Mouse (Mus musculus) MEL (cell line): ENCODE results near the gene Pfdn6.
A peak's percentile ranks its signal among the peaks of the same experiment; 100 is the strongest.

Experiments
- CTCF ChIP-seq, 3 experiments: IDR thresholded peaks in 2 of 3; conservative IDR thresholded peaks in 1 of 3; 2 replicates each; pipeline ENCODE4 v1.5.1; 2011 to 2012; ENCODE audit warnings: low read length in 3 of 3, low read depth in 2 of 3, mild to moderate bottlenecking in 2 of 3, improper control_type of control experiment in 1 of 3, inconsistent platforms in 1 of 3, mixed read lengths in 1 of 3, moderate library complexity in 1 of 3; ENCODE audit not compliant: control insufficient read depth in 1 of 3, insufficient read depth in 1 of 3, poor library complexity in 1 of 3, severe bottlenecking in 1 of 3
- E2F4 ChIP-seq: IDR thresholded peaks from 2 replicates; pipeline ENCODE4 v1.6.1; 2011; ENCODE audit warnings: low read depth, low read length, improper control_type of control experiment, borderline replicate concordance
- GABPA ChIP-seq: IDR thresholded peaks from 2 replicates; pipeline ENCODE4 v1.6.1; 2012; ENCODE audit warnings: low read depth, mild to moderate bottlenecking, inconsistent platforms, low read length, improper control_type of control experiment, moderate library complexity
- GATA1 ChIP-seq: IDR thresholded peaks from 2 replicates; pipeline ENCODE4 v1.6.1; 2011; ENCODE audit warnings: low read depth, low read length, improper control_type of control experiment
- MAZ ChIP-seq: IDR thresholded peaks from 2 replicates; pipeline ENCODE4 v1.6.1; 2012; ENCODE audit warnings: low read depth, mild to moderate bottlenecking, inconsistent platforms, low read length, improper control_type of control experiment
- POLR2A ChIP-seq, 2 experiments: IDR thresholded peaks; 2 replicates each; pipeline ENCODE4 v1.6.1; 2011 to 2012; ENCODE audit warnings: low read length in 2 of 2, mild to moderate bottlenecking in 2 of 2, control low read depth in 1 of 2, improper control_type of control experiment in 1 of 2, low read depth in 1 of 2, moderate library complexity in 1 of 2; ENCODE audit not compliant: control insufficient read depth in 1 of 2, insufficient read depth in 1 of 2, poor library complexity in 1 of 2
- RAD21 ChIP-seq: IDR thresholded peaks from 2 replicates; pipeline ENCODE4 v1.6.1; 2011; ENCODE audit warnings: mild to moderate bottlenecking, low read depth, low read length, improper control_type of control experiment
- SIN3A ChIP-seq: IDR thresholded peaks from 2 replicates; pipeline ENCODE4 v1.6.1; 2012; ENCODE audit warnings: low read length, improper control_type of control experiment, inconsistent platforms
- USF1 ChIP-seq: IDR thresholded peaks from 2 replicates; pipeline ENCODE4 v1.6.1; 2014; ENCODE audit warnings: low read depth, mild to moderate bottlenecking, inconsistent platforms, low read length, improper control_type of control experiment, moderate library complexity

DNA sequence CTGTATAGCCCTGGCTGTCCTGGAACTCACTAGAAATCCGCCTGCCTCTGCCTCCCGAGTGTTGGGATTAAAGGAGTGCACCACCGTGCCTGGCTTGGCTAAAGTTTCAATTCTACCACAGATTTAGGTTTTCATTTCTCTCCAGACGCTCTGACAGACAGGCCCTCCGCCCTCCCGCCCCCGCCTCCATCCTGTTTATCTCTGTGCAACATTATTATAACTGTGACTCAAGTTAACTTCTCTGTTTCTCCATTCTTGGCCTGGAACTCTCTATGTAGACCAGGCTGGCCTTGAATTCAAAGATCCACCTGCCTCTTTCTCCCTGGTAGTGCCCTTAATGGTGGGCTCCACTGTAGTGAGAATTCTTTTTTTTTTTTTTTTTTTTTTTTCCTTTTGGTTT is 37.7 kb downstream of the Pfdn6 start:
- TF ChIP-seq CTCF (IDR thresholded peaks at IDR 0.05 in 2 of 3, conservative IDR thresholded peaks at IDR 0.05 in 1 of 3; ENCODE audit: control insufficient read depth in 1 of 3, insufficient read depth in 1 of 3, low read depth in 2 of 3, low read length in 3 of 3, poor library complexity in 1 of 3, severe bottlenecking in 1 of 3) (no peak), SIN3A (no peak; the same call in 1 of the 2 replicates), POLR2A (IDR thresholded peaks at IDR 0.05; ENCODE audit: control insufficient read depth in 1 of 2, insufficient read depth in 1 of 2, low read depth in 1 of 2, low read length in 2 of 2, poor library complexity in 1 of 2) (no peak), USF1 (no peak), GATA1 (0 out of 2 replicates have a peak, but pooled peaks have one; percentile 9), RAD21 (no peak), GABPA (no peak), E2F4 (no peak), MAZ (0 out of 2 replicates have a peak, but pooled peaks have one; percentile 21)
